Mouse (Mus musculus) heart, embryonic 14.5 days (tissue): ENCODE results near the gene Pptc7. TPM values are rescaled to one million over a fixed set of nuclear protein-coding genes. Genes with fewer than 3 reads are reported as not detected.
A peak's percentile ranks its signal among the peaks of the same experiment; 100 is the strongest.

Experiments used
- ATAC-seq: fragments of 200-750 bp; cut with Nextera tagmentation; 2 replicates; pipeline ENCODE4 v1.8.0; 2017; ENCODE audit warnings: low read depth, moderate TSS enrichment; ENCODE audit not compliant: insufficient number of reproducible peaks, insufficient read depth, low FRiP score
- H3K27ac ChIP-seq, 2 experiments: fragments of 200-500 bp in 1 of 2; fragments of 300-500 bp in 1 of 2; sonication (generic) in 1 of 2; replicated peaks in 1 of 2; 2 replicates each; pipeline ENCODE4 v1.5.1; 2012 to 2014; ENCODE audit warnings: low read depth in 2 of 2, low read length in 2 of 2, control low read depth in 1 of 2, mild to moderate bottlenecking in 1 of 2, mixed read lengths in 1 of 2; ENCODE audit not compliant: control insufficient read depth in 1 of 2, insufficient read depth in 1 of 2
- H3K27me3 ChIP-seq: fragments of 300-500 bp; sonication (generic); 2 replicates; pipeline ENCODE4 v1.6.1; 2014; ENCODE audit warnings: mild to moderate bottlenecking, low read length, control low read depth; ENCODE audit not compliant: control insufficient read depth, insufficient read depth
- H3K36me3 ChIP-seq: fragments of 300-500 bp; sonication (generic); 2 replicates; pipeline ENCODE4 v1.6.1; 2014; ENCODE audit warnings: mild to moderate bottlenecking, control low read depth, low read length, mixed read lengths; ENCODE audit not compliant: control insufficient read depth, insufficient read depth
- H3K4me1 ChIP-seq, 2 experiments: fragments of 200-500 bp in 1 of 2; fragments of 300-500 bp in 1 of 2; sonication (generic) in 1 of 2; 2 replicates each; pipeline ENCODE4 v1.6.1; 2012 to 2014; ENCODE audit warnings: low read length in 2 of 2, control low read depth in 1 of 2, mixed read lengths in 1 of 2; ENCODE audit not compliant: control insufficient read depth in 2 of 2, insufficient read depth in 2 of 2
- H3K4me2 ChIP-seq: fragments of 300-500 bp; sonication (generic); 2 replicates; pipeline ENCODE4 v1.6.1; 2014; ENCODE audit warnings: mild to moderate bottlenecking, low read length
- H3K4me3 ChIP-seq, 2 experiments: fragments of 200-500 bp in 1 of 2; fragments of 300-500 bp in 1 of 2; sonication (generic) in 1 of 2; 2 replicates each; pipeline ENCODE4 v1.5.1; 2012 to 2014; ENCODE audit warnings: low read length in 2 of 2, mild to moderate bottlenecking in 2 of 2, control low read depth in 1 of 2, low read depth in 1 of 2, moderate library complexity in 1 of 2; ENCODE audit not compliant: control insufficient read depth in 1 of 2, insufficient read depth in 1 of 2
- H3K9ac ChIP-seq: fragments of 300-500 bp; sonication (generic); 2 replicates; pipeline ENCODE4 v1.6.1; 2014; ENCODE audit warnings: mild to moderate bottlenecking, low read length
- H3K9me3 ChIP-seq: fragments of 300-500 bp; sonication (generic); 2 replicates; pipeline ENCODE4 v1.6.1; 2016; ENCODE audit warnings: low read length, control low read depth; ENCODE audit not compliant: control insufficient read depth
- WGBS: fragments of 180-500 bp; shearing (Covaris S2); extraction: QIAGEN DNeasy Blood & Tissue Kit; methylation state at CpG from one replicate; pipeline ENCODE4 v1.1.7; 2014; 5-methylcytosine and 5-hydroxymethylcytosine counted together
- polyA plus RNA-seq: library from polyadenylated mRNA; unstranded; fragments of >200 nt; fragmentation: Nextera tagmentation; extraction: Ambion mirVana; gene quantifications from 2 replicates; pipeline ENCODE4 v1.2.1, GENCODE M21; 2014

The Pptc7 gene
- polyA plus RNA-seq, 1 experiment from 2014 or later = 16.3 TPM

DNA sequence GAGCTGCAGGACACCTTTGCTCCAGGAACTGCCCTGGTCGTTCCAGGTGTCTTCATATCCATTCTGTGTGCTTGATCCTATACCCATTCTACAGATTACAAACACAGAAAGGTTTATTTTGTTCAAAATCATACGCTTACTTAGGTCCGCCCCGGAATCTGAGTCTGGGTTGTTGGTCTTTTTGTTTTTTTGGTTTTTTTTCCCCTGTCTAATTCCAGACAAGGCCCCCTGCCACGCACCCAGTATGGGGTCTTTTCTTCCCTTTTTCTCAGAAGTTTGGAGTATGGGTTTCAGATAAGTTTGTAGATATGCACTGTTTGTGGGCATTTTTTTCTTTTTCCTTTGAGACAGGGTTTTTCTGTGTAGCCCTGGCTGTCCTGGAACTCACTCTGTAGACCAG lies 88.7 kb downstream of the Pptc7 start:
- no peak for ATAC-seq
- WGBS = 6% methylated on average over 5 of the region's 5 CpGs
- Histone ChIP-seq H3K9ac (peak overlapping the region; percentile 90), H3K36me3 (peaks cover 48% of the 10 kb centered on the region), H3K27ac (peak overlapping the region; percentile 83 to 96), H3K4me1 (peaks cover 2 to 16% of the 10 kb centered on the region in 2 experiments; a peak in 3 of 4 replicates), H3K9me3 (no peaks in the 10 kb centered on the region), H3K27me3 (no peaks in the 10 kb centered on the region), H3K4me2 (peak overlapping the region; percentile 92), H3K4me3 (peak overlapping the region; percentile 81 to 93)

Other genes starting within 250 kb of the Pptc7 start
- 6.4 and 7.9 TPM in 2 replicates for gene Cux2, start 234.3 kb upstream of the Pptc7 start, polyA plus RNA-seq
- 10,198 and 10,957 TPM in 2 replicates for gene Myl2, start 183.4 kb upstream of the Pptc7 start, polyA plus RNA-seq
- 0.85 TPM in 1 of 2 replicates, not detected in the other for gene Ccdc63, start 143.5 kb upstream of the Pptc7 start, polyA plus RNA-seq
- 229 and 248 TPM in 2 replicates for gene Ppp1cc, start 126.1 kb upstream of the Pptc7 start, polyA plus RNA-seq
- 1.2 and 1.6 TPM in 2 replicates for gene Hvcn1, start 77.6 kb upstream of the Pptc7 start, polyA plus RNA-seq
- 3.4 and 3.7 TPM in 2 replicates for gene Tctn1, start 19.9 kb upstream of the Pptc7 start, polyA plus RNA-seq
- 6.4 and 6.7 TPM in 2 replicates for gene Rad9b, start 69.9 kb downstream of the Pptc7 start, polyA plus RNA-seq
- gene Vps29, start 70.0 kb downstream of the Pptc7 start, polyA plus RNA-seq = 220 and 249 TPM in 2 replicates
- 52.3 and 59.5 TPM in 2 replicates for gene Gpn3, start 87.5 kb downstream of the Pptc7 start, polyA plus RNA-seq
- gene Fam216a, start 88.0 kb downstream of the Pptc7 start, polyA plus RNA-seq = 55.0 and 64.5 TPM in 2 replicates
- gene Arpc3, start 107.5 kb downstream of the Pptc7 start, polyA plus RNA-seq = 37.9 and 46.4 TPM in 2 replicates
- 19.8 and 22.3 TPM in 2 replicates for gene Anapc7, start 137.3 kb downstream of the Pptc7 start, polyA plus RNA-seq
- 472 and 483 TPM in 2 replicates for gene Atp2a2, start 217.9 kb downstream of the Pptc7 start, polyA plus RNA-seq